Mouse (Mus musculus) lung, postnatal 10 days (tissue): ENCODE data around the gene Obp2b.

ENCODE experiments used
- DNase-seq: peaks from one replicate; pipeline ENCODE4 v3.0.0; 2021

The Obp2b gene

DNA sequence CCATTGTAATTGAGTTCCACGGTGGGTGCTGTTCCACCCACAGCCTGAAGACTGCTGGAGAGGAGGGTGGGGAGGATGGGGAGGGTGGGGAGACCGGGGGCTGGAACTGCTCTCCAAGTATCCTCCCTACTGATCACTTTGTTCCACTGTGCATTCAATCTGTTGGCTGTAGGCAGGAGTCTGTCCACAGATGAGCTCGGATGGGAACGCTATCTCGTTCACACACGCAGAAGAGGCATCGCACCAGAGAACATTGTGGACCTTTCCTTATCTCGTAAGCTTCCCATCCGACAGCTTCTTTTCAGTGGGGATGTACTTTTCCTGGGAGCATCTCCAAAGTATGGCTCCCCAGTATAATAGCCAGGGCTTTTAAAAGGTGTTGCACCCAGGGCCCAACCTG, 42.3 kb downstream of the Obp2b start:
- no peak for DNase-seq

DNA sequence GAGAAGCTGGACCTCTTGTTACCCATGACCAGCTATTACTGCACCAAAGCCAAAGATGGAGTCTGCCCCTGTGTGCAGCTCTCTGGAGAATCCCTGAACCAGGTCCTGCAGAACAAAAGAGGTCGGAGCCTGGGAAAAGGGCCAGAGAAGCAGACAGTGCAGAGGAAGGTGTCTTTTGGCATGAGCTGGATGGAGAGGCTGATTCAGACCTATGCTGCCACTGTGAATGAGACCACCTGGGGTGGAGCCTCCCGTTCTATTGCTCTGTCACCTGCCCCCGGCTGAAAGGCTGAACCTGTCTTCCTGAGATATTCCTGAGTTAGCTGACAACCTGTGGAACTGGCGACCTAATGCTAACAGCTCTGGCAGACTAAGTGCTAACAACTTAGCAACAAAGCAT, 44.1 kb downstream of the Obp2b start:
- DNase-seq = no peak

DNA sequence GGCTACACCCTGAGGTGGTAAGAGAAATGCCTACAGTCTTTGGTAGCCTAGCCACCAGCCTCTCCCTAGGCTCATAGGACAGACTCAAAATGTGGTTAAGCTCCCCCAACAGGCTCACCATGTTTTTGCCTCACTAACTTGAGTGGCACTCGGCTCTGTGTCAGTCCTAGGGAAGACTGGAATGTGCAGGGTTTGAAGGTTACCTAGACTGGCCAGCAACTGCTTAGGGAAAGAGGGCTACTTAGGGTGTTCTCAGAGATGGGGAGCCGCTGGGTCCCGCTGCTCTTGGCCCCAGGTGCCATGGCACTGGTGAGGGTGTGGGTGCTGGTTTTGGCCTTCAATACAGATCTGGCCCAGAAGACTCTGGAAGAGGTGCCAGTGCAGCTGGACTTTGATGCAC, 45.1 kb downstream of the Obp2b start, which contains the start of gene Gm13539:
Gene Gm13539 (plus strand): TSS at position 301 of the 400 bp plus-strand sequence.
- DNase-seq = no peak

DNA sequence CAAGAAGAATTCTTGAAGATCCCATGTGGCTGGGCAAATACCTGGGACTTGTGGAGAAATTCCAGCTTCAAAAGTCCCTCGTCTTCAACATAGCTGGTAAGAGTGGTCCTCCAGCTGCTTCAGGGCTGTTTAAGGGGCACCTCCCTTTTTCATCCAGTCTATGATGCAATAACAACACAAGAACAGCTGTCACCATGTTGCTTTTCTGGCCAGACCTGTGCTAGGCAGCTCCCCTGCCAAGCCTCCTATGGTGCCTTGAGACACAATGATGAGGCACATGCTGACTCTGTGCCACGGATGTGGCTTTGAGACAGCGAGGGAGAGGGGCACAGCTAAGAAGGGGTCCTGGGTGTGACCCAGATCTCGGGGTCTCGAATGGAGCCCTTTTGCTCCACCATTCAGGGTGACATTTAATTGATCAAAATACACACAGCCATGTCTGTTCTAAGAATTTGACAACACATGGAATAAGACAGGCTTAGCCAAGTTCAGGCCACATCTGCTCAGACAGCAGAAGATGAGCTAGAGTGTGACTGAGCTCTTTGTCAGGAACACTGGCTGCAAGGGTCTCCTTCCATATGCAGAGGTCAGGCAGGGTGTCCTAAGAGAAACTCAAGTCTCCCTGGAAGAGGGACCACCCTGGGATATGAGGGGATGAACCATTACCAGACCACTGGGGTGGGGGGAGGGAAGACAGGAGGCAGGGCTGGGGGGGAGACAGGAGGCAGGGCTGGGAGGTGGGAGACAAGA, 48.9 kb downstream of the Obp2b start:
- peak; percentile 23 for DNase-seq

DNA sequence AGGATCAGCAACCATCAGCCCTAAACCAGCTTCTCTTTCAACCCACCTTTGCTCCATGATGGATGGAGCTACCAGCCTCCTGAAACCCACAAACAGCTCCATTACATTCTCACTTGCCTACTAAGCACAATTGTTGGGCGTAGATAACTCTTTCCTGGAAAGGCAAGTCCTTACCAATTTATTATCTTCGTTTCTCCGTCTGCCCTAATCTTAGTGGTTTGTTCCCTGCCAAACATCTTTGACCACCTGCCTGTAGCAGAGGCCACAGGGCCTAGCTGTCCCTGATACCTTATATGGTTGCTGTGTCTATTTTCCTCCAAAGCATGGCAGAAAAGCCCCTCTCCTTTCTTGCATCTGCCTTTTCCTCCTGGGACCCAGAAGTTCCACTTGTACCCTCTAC, 52.3 kb downstream of the Obp2b start:
- no peak for DNase-seq
